Mouse (Mus musculus) hindbrain, embryonic 11.5 days (tissue): Measurements from ENCODE around the gene Mns1. TPM values are rescaled to one million over a fixed set of nuclear protein-coding genes. Genes with fewer than 3 reads are reported as not detected.

Experiments used
- ATAC-seq: fragments of 200-750 bp; cut with Nextera tagmentation; 2 replicates; pipeline ENCODE4 v1.8.0; 2017; ENCODE audit warnings: mild to moderate bottlenecking, moderate TSS enrichment, moderate library complexity; ENCODE audit not compliant: low FRiP score
- DNase-seq: peaks from one replicate; pipeline ENCODE4 v3.0.0-alpha.2; 2015; ENCODE audit warnings: low spot score
- H3K27ac ChIP-seq: fragments of 300-500 bp; sonication (generic); 2 replicates; pipeline ENCODE4 v1.5.1; 2014; ENCODE audit warnings: mild to moderate bottlenecking, low read depth, low read length
- H3K27me3 ChIP-seq: fragments of 300-500 bp; sonication (generic); 2 replicates; pipeline ENCODE4 v1.6.1; 2014; ENCODE audit warnings: mild to moderate bottlenecking, low read length, moderate library complexity, mixed read lengths; ENCODE audit not compliant: control insufficient read depth, insufficient read depth
- H3K36me3 ChIP-seq: fragments of 300-500 bp; sonication (generic); 2 replicates; pipeline ENCODE4 v1.6.1; 2014; ENCODE audit warnings: mild to moderate bottlenecking, low read length, moderate library complexity, mixed read lengths; ENCODE audit not compliant: control insufficient read depth, insufficient read depth
- H3K4me1 ChIP-seq: fragments of 300-500 bp; sonication (generic); replicated peaks from 2 replicates; pipeline ENCODE4 v1.6.1; 2014; ENCODE audit warnings: low read length, mixed read lengths; ENCODE audit not compliant: control insufficient read depth, insufficient read depth
- H3K4me2 ChIP-seq: fragments of 300-500 bp; sonication (generic); replicated peaks from 2 replicates; pipeline ENCODE4 v1.6.1; 2014; ENCODE audit warnings: mild to moderate bottlenecking, low read depth, low read length
- H3K4me3 ChIP-seq: fragments of 300-500 bp; sonication (generic); 2 replicates; pipeline ENCODE4 v1.5.1; 2014; ENCODE audit warnings: low read depth, low read length
- H3K9ac ChIP-seq: fragments of 300-500 bp; sonication (generic); 2 replicates; pipeline ENCODE4 v1.6.1; 2014; ENCODE audit warnings: low read depth, low read length
- H3K9me3 ChIP-seq: fragments of 300-500 bp; sonication (generic); 2 replicates; pipeline ENCODE4 v1.6.1; 2016; ENCODE audit warnings: low read length; ENCODE audit not compliant: control insufficient read depth
- WGBS: fragments of 180-500 bp; shearing (Covaris S2); extraction: QIAGEN DNeasy Blood & Tissue Kit; methylation state at CpG from one replicate; pipeline ENCODE4 v1.1.7; 2014; 5-methylcytosine and 5-hydroxymethylcytosine counted together
- polyA plus RNA-seq: library from polyadenylated mRNA; unstranded; fragments of >200 nt; fragmentation: Nextera tagmentation; extraction: Ambion mirVana; gene quantifications from 2 replicates; pipeline ENCODE4 v1.2.1, GENCODE M21; 2014

Mns1 gene
- polyA plus RNA-seq, 1 experiment from 2014 or later, result 49.5 TPM

- no peak overlapping the region for H3K4me2 ChIP-seq
- DNase-seq, result no peak
- no peaks in the 10 kb centered on the region for H3K27me3 ChIP-seq
- peaks cover 4% of the 10 kb centered on the region; the same call in 1 of the 2 replicates for H3K36me3 ChIP-seq
- H3K4me3 ChIP-seq, result no peak overlapping the region
- H3K9me3 ChIP-seq, result no peaks in the 10 kb centered on the region
- no peak overlapping the region for H3K27ac ChIP-seq
- no peaks in the 10 kb centered on the region for H3K4me1 ChIP-seq
- 41% methylated on average over 1 of the region's 1 CpGs for WGBS
- no peak for ATAC-seq
- H3K9ac ChIP-seq, result no peak overlapping the region
Observed at GRCm38 (mm10) chr9:72456374-72456773, 18.6 kb downstream of the Mns1 start.

GRCm38 (mm10) chr9:72458233-72458632, 20.4 kb downstream of the Mns1 start:
- 28% methylated on average over 5 of the region's 5 CpGs for WGBS
- no peak overlapping the region for H3K9ac ChIP-seq
- no peaks in the 10 kb centered on the region for H3K27me3 ChIP-seq
- H3K4me3 ChIP-seq, result no peak overlapping the region
- no peak overlapping the region for H3K27ac ChIP-seq
- no peaks in the 10 kb centered on the region for H3K9me3 ChIP-seq
- no peak overlapping the region for H3K4me2 ChIP-seq
- H3K36me3 ChIP-seq, result no peaks in the 10 kb centered on the region
- DNase-seq (peak; percentile 74), ATAC-seq (no peak)
- no peaks in the 10 kb centered on the region for H3K4me1 ChIP-seq

DNA sequence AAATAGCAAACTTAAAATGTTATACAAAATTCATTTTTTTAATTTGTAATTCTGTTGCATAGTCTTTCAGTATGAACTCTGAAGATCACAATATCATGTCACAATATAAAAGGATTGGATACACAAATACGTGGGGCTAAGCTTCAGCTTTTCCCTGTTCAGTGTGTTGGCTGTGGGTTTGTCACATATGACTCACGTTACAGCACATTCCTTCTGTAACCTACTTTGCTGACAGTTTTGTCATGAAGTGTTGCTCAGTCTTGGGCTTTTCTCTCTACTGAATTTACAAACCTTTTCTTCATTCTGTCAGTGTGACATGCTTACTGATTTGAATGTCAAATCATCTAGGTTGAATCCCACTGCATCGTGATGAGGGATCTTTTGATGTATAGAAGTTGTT, 21.9 kb downstream of the Mns1 start:
- no peaks in the 10 kb centered on the region for H3K27me3 ChIP-seq
- WGBS, result 92% methylated on average over 3 of the region's 3 CpGs
- no peak for ATAC-seq
- DNase-seq, result no peak
- H3K4me3 ChIP-seq, result no peak overlapping the region
- H3K4me1 ChIP-seq, result no peaks in the 10 kb centered on the region
- no peak overlapping the region for H3K9ac ChIP-seq
- H3K27ac ChIP-seq, result no peak overlapping the region
- H3K9me3 ChIP-seq, result no peaks in the 10 kb centered on the region
- no peak overlapping the region for H3K4me2 ChIP-seq
- no peaks in the 10 kb centered on the region for H3K36me3 ChIP-seq

DNA sequence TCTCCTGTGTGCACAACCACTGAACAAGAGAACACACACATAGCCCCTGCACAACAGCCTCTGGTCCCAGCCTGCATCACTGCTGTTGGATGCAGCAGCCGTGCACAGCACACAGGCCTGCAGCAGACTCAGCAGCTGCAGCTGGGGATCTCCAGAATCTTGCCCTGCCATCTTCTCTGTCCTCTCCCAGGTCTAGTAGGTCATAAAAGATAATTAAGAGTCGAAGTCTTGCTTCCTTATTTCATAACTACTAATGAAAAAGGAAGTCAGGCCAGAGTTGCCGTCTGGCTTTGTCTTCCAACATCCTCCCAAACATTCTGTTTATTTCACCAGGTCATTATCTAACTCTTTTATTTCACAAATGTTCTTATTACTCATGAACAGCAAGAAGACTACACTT, 23.0 kb downstream of the Mns1 start:
- 89% methylated on average over 3 of the region's 3 CpGs for WGBS
- Histone ChIP-seq H3K4me2 (no peak overlapping the region), H3K9ac (no peak overlapping the region), H3K36me3 (no peaks in the 10 kb centered on the region), H3K4me3 (no peak overlapping the region), H3K27ac (no peak overlapping the region), H3K9me3 (no peaks in the 10 kb centered on the region), H3K4me1 (no peaks in the 10 kb centered on the region), H3K27me3 (no peaks in the 10 kb centered on the region)
- no peak for DNase-seq
- ATAC-seq, result no peak

DNA sequence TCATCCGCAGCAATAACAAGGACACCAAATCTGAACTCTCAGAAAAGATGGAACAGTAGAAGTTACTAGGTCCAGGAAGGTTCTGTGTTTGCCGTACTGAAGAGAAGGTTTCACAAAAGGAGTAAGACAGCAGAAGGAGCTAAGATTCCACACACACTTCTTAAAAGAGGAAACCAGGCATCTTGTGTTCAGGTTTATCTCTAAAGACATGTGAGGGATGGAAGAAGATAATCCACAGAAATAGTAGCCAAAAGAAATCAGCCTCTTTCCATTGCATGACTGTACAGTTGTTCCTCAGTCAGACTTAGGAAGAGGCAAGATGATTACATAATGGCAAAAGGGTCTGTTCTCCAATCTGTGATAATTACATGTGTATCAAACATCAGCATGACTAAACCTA, 24.6 kb downstream of the Mns1 start:
- no peak overlapping the region for H3K9ac ChIP-seq
- no peaks in the 10 kb centered on the region for H3K4me1 ChIP-seq
- no peaks in the 10 kb centered on the region for H3K9me3 ChIP-seq
- no peaks in the 10 kb centered on the region for H3K27me3 ChIP-seq
- H3K4me2 ChIP-seq, result no peak overlapping the region
- ATAC-seq, result no peak
- no peak overlapping the region for H3K27ac ChIP-seq
- H3K36me3 ChIP-seq, result no peaks in the 10 kb centered on the region
- H3K4me3 ChIP-seq, result no peak overlapping the region
- DNase-seq, result no peak
- WGBS, result 88% methylated on average over 2 of the region's 2 CpGs

- no peak overlapping the region for H3K27ac ChIP-seq
- H3K4me2 ChIP-seq, result no peak overlapping the region
- H3K36me3 ChIP-seq, result no peaks in the 10 kb centered on the region
- no peak overlapping the region for H3K9ac ChIP-seq
- H3K4me1 ChIP-seq, result no peaks in the 10 kb centered on the region
- no peaks in the 10 kb centered on the region for H3K27me3 ChIP-seq
- WGBS, result 86% methylated on average over 1 of the region's 1 CpGs
- DNase-seq (no peak), ATAC-seq (no peak)
- H3K9me3 ChIP-seq, result no peaks in the 10 kb centered on the region
- no peak overlapping the region for H3K4me3 ChIP-seq
Observed at GRCm38 (mm10) chr9:72464806-72465205, 27.0 kb downstream of the Mns1 start.

DNA sequence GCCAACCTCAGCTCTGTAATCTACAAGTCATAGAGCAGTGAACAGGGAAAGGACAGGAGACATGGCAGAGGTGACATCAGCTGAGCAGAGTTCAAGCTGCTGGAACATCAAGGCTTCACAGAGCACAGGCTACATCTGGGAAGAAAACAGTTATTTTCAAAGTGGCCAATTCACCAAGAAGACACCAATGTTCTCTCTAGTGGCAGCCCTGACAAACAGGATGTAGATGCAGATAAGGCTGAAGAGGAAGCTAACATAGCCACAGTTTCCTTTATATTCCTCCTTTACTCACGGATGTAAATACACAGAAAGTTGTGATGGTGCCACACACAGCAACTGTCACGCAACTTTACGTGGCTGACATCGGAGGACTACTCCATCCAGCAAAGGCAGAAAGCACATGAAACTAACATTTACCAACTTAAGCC, 28.0 kb downstream of the Mns1 start:
- Histone ChIP-seq H3K36me3 (no peaks in the 10 kb centered on the region), H3K27me3 (no peaks in the 10 kb centered on the region), H3K9ac (no peak overlapping the region), H3K9me3 (no peaks in the 10 kb centered on the region), H3K4me3 (no peak overlapping the region), H3K27ac (no peak overlapping the region), H3K4me2 (no peak overlapping the region), H3K4me1 (no peaks in the 10 kb centered on the region)
- WGBS, result 89% methylated on average over 4 of the region's 4 CpGs
- DNase-seq (no peak), ATAC-seq (no peak)

DNA sequence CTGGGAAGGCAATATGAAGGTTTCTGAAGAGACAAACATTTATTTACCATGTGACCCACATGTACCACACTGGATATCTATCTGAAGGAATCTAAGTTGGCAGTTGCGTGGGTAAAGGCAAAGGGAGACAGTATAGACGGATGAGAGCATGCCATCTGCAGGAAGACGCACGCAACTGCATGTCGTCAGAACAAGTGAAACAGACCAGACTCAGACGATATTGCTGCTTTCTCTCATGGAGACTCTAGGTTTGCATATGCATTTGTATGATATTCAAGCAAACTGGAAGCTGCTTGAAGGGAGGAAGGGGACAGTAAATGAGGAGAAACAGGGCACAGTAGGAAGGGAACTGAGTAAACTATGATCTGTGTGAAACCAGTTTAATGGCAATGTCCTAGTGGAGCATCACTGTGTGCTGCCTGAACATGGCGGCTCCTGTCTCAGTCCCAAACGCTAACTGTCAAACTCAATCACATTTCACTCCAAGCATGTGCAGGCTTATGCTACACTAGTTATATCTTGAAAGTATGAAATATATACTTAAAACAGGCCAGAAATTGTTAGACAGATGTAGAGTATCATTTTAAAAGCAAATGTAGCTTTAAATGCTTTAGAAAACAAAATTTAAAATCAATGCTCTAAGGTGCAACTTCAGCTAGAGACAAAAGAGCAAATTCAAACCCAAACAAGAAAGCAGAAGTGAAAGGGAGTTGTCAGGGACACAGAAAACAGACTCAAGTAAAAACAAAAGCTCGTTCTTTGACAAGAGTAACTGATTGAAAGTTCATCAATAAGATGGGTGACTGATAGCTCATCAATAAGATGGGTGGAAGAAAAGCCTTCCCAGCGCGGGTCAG, 30.0 kb downstream of the Mns1 start:
- no peak overlapping the region for H3K9ac ChIP-seq
- no peaks in the 10 kb centered on the region for H3K27me3 ChIP-seq
- WGBS, result 60% methylated on average over 11 of the region's 11 CpGs
- H3K4me2 ChIP-seq, result no peak overlapping the region
- DNase-seq, result peak; percentile 44
- H3K4me3 ChIP-seq, result no peak overlapping the region
- no peaks in the 10 kb centered on the region for H3K9me3 ChIP-seq
- H3K36me3 ChIP-seq, result no peaks in the 10 kb centered on the region
- H3K27ac ChIP-seq, result no peak overlapping the region
- no peaks in the 10 kb centered on the region for H3K4me1 ChIP-seq
- no peak for ATAC-seq

GRCm38 (mm10) chr9:72468616-72469015, 30.8 kb downstream of the Mns1 start:
- DNase-seq (no peak), ATAC-seq (no peak)
- Histone ChIP-seq H3K4me2 (no peak overlapping the region), H3K27ac (no peak overlapping the region), H3K9me3 (no peaks in the 10 kb centered on the region), H3K36me3 (no peaks in the 10 kb centered on the region), H3K9ac (no peak overlapping the region), H3K4me3 (no peak overlapping the region), H3K4me1 (no peaks in the 10 kb centered on the region), H3K27me3 (no peaks in the 10 kb centered on the region)
- 89% methylated on average over 10 of the region's 10 CpGs for WGBS
